Mouse (Mus musculus) liver, embryonic 16.5 days (tissue): Measurements from ENCODE around the gene Prrxl1. TPM values are rescaled to one million over a fixed set of nuclear protein-coding genes. Genes with fewer than 3 reads are reported as not detected.

Source experiments
- ATAC-seq: fragments of 200-750 bp; cut with Nextera tagmentation; 2 replicates; pipeline ENCODE4 v1.8.0; 2017; ENCODE audit warnings: low read depth, mild to moderate bottlenecking, moderate number of reproducible peaks, moderate library complexity
- H3K27ac ChIP-seq: fragments of 300-500 bp; sonication (generic); 2 replicates; pipeline ENCODE4 v1.5.1; 2014; ENCODE audit warnings: mild to moderate bottlenecking, low read length
- H3K27me3 ChIP-seq: fragments of 300-500 bp; sonication (generic); 2 replicates; pipeline ENCODE4 v1.6.1; 2014; ENCODE audit warnings: low read depth, low read length, mixed read lengths; ENCODE audit not compliant: control insufficient read depth, insufficient read depth
- H3K36me3 ChIP-seq: fragments of 300-500 bp; sonication (generic); 2 replicates; pipeline ENCODE4 v1.6.1; 2014; ENCODE audit warnings: mild to moderate bottlenecking; ENCODE audit not compliant: control insufficient read depth, insufficient read depth
- H3K4me1 ChIP-seq: fragments of 300-500 bp; sonication (generic); 2 replicates; pipeline ENCODE4 v1.6.1; 2014; ENCODE audit warnings: low read depth, low read length, mixed read lengths; ENCODE audit not compliant: control insufficient read depth
- H3K4me2 ChIP-seq: fragments of 300-500 bp; sonication (generic); 2 replicates; pipeline ENCODE4 v1.6.1; 2014; ENCODE audit warnings: low read depth, low read length, mixed read lengths
- H3K4me3 ChIP-seq: fragments of 300-500 bp; sonication (generic); 2 replicates; pipeline ENCODE4 v1.5.1; 2014; ENCODE audit warnings: low read depth, mild to moderate bottlenecking, low read length
- H3K9ac ChIP-seq: fragments of 300-500 bp; sonication (generic); 2 replicates; pipeline ENCODE4 v1.6.1; 2014; ENCODE audit warnings: low read depth, low read length
- H3K9me3 ChIP-seq: fragments of 300-500 bp; sonication (generic); replicated peaks from 2 replicates; pipeline ENCODE4 v1.6.1; 2016; ENCODE audit warnings: low read length; ENCODE audit not compliant: control insufficient read depth
- WGBS: fragments of 180-500 bp; shearing (Covaris S2); extraction: QIAGEN DNeasy Blood & Tissue Kit; methylation state at CpG from one replicate; pipeline ENCODE4 v1.1.7; 2014; ENCODE audit not compliant: insufficient replicate concordance; 5-methylcytosine and 5-hydroxymethylcytosine counted together
- polyA plus RNA-seq: library from polyadenylated mRNA; unstranded; fragments of >200 nt; fragmentation: Nextera tagmentation; extraction: Ambion mirVana; gene quantifications from 2 replicates; pipeline ENCODE4 v1.2.1, GENCODE M21; 2015

Gene Prrxl1
- polyA plus RNA-seq = not detected in 2 replicates

DNA sequence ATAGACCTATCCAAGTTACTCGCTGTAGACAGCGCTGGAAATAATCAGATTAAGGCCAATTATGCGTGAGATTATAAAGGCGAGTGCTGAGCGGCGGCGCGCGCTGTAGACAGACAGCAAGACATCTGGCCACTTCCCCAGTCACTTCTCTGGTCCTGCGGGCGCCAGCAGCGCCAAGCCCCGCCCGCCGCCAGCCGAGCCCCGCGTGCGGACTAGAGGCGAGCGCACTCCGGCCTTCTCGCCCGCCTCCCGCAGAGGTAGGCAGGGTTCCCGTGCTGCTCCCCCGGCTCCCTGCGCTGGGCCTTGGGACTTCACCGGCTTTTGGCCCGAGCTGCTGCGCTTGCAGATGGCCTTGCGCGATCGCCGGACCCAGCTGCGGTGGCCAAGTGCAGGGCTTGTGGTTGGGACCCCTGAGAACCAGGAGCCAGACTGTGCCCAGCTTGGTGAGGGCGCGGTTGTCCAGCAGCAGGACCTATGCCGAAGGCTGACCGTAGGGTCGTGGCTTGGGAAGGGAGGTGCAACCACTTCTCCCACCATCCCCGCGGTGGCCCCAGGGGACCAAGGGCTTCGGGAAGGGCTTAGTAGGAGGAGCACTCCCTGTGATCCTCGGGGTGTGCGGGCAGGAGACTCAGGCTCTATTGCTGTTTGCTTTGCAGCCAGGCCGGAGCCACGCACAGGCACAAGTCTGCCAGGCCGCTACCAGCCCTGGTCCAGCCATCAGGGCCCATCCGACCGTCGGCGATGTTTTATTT, at the start of gene Prrxl1:
TSS of gene Prrxl1 (plus strand) at position 118 of the 752 bp plus-strand sequence.
- WGBS = 3% methylated on average over 53 of the region's 53 CpGs
- no peak within 1 kb of the TSS for H3K9ac ChIP-seq
- no peak within 1 kb of the TSS for H3K4me3 ChIP-seq
- no peak for ATAC-seq
- no peak within 1 kb of the TSS for H3K4me2 ChIP-seq
- no peaks in the 10 kb centered on the region for H3K9me3 ChIP-seq
- H3K4me1 ChIP-seq = no peaks in the 10 kb centered on the region
- H3K27me3 ChIP-seq = peaks cover 69% of the 10 kb centered on the region
- H3K36me3 ChIP-seq = no peaks in the 10 kb centered on the region
- no peak within 1 kb of the TSS for H3K27ac ChIP-seq

DNA sequence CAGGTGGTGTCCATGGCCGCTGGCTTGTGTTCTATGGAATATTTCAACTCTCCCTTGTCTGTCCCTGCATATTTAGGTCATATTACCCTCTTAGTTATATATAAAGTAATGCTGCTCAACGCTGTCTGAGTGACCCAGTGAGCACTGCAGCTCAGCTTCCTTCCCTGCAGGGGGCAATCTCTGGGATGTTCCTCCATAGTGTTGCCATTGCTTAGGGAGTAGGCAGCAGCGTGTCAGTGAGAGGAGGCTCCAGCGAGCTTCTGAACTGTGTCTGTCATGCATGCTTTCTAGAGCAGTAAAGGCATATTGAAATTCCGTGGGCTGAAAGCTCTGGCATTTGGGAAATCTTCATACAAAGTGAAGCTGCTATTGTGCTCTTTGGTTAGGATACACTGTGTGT, 47.4 kb upstream of the Prrxl1 start:
- no peak overlapping the region for H3K4me3 ChIP-seq
- H3K4me1 ChIP-seq = peaks cover 12% of the 10 kb centered on the region
- H3K27me3 ChIP-seq = no peaks in the 10 kb centered on the region
- H3K9me3 ChIP-seq = no peaks in the 10 kb centered on the region
- no peak overlapping the region for H3K9ac ChIP-seq
- WGBS = 82% methylated on average over 5 of the region's 5 CpGs
- H3K27ac ChIP-seq = no peak overlapping the region
- H3K4me2 ChIP-seq = no peak overlapping the region
- ATAC-seq = no peak
- H3K36me3 ChIP-seq = no peaks in the 10 kb centered on the region

DNA sequence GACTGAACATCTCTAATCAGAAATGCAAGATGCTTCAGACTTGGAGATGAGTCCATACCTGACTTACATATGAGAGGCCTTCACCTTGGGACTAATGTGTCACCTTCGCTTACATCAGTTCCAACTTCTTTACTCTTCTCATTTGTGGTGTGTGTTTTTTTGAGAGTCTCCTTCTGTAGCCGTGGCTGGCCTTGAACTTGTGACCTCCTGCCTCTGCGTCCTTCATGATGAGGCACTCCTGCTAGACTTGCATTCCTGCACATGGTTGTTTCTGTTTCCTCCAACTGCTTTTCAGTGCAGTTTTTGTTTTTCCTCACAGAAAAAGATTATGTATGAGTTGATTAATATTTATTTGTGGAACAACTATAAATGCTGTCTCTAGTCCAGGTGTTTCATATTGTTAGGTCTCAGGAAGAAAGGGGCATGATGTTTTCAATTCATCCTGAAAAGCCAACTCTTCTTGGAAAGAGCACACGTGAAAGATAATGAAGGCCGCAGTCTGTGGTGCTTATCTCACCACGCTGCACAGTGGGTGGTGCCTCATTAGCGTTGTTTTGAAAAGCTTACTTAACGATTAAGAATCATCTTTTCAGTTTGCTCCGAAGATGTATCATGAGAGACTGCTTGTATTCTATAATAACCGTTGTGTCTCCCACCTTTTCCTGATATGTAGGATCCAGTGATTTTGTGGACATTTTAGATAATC, 45.9 kb upstream of the Prrxl1 start:
- 35% methylated on average over 10 of the region's 10 CpGs for WGBS
- no peak overlapping the region for H3K4me3 ChIP-seq
- H3K9me3 ChIP-seq = no peaks in the 10 kb centered on the region
- H3K4me1 ChIP-seq = peaks cover 12% of the 10 kb centered on the region
- H3K27ac ChIP-seq = no peak overlapping the region
- no peaks in the 10 kb centered on the region for H3K27me3 ChIP-seq
- no peaks in the 10 kb centered on the region for H3K36me3 ChIP-seq
- no peak overlapping the region for H3K4me2 ChIP-seq
- ATAC-seq = peak; percentile 65
- no peak overlapping the region for H3K9ac ChIP-seq

DNA sequence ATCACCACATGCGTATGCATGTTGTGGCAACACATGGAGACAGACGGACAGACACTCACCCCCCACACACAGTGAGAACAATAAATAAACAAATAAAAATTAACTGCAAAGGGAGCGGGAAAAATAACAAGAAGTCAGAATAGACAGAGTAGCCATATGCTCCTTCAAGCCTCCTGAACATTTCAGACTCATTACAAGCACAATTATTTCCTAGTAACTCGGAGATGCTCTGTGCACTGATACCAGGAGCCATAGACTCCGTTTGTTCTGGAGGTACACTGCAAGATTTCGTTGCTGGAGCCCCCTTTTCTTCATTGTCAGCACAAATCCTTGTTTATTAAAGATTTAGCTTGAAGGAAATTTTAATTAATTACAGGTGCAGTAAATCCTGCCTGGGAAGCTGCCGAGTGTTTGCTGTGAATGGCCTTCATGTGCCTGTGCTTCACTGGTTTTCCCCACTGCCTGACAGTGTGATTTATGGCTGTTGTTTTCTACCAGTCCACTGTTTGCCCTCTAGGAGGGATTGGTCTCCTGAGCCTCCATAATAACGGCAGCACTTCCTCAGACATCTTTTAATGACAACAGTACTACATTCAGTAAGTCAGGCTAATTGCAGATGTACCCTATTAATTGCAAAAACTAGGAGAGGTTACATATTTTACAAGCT, 44.2 kb upstream of the Prrxl1 start:
- H3K4me1 ChIP-seq = peaks cover 12% of the 10 kb centered on the region
- 74% methylated on average over 8 of the region's 8 CpGs for WGBS
- no peaks in the 10 kb centered on the region for H3K27me3 ChIP-seq
- H3K9ac ChIP-seq = no peak overlapping the region
- H3K4me2 ChIP-seq = no peak overlapping the region
- H3K4me3 ChIP-seq = no peak overlapping the region
- ATAC-seq = no peak
- H3K27ac ChIP-seq = no peak overlapping the region
- H3K9me3 ChIP-seq = no peaks in the 10 kb centered on the region
- no peaks in the 10 kb centered on the region for H3K36me3 ChIP-seq

DNA sequence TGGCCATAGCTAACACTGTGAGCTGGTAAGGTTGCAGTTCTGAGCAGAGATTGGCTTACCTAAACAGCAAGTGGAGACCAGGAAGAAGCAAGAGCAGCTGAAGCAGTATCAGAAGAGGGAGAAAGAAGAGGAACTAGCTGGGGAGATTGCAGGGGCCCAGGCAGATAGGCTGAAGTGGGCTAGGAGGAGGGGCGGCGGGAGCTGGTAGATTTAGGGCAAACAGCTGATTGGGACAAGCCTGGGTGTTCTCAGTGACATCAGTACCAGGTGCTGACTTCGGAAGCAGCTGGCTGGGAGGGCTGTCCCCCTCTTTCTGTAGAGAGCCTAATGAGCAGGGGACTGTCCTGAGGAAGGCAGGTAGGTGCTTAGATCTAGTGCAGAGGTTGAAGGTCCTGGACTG, 37.8 kb upstream of the Prrxl1 start:
- Histone ChIP-seq H3K36me3 (no peaks in the 10 kb centered on the region; the same call in 1 of the 2 replicates), H3K4me1 (no peaks in the 10 kb centered on the region), H3K27ac (no peak overlapping the region), H3K9me3 (no peaks in the 10 kb centered on the region), H3K9ac (no peak overlapping the region), H3K4me3 (no peak overlapping the region), H3K27me3 (no peaks in the 10 kb centered on the region), H3K4me2 (no peak overlapping the region)
- no peak for ATAC-seq
- WGBS = 71% methylated on average over 3 of the region's 3 CpGs

DNA sequence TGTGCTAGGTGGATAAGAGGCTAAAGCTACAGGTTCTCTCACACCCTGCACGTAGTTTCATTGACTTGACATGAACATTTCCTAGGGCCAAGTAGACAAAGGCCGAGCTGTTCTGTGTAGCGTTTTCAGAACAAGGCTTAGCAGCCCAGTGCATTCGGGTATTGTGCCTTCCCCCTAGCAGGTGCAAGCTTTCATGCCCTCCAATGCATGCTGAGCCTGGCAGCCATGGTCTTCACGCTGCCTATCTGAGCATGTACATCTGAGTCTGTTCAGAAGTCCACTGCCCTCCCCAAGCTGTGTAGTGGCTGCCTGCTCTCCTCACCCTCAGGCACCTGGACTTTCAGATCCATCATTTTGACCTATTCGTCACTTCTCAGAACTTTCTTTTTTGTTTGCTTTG, 35.5 kb upstream of the Prrxl1 start:
- Histone ChIP-seq H3K36me3 (peaks cover 4% of the 10 kb centered on the region; the same call in 1 of the 2 replicates), H3K4me3 (no peak overlapping the region), H3K4me2 (no peak overlapping the region), H3K9me3 (no peaks in the 10 kb centered on the region), H3K27me3 (no peaks in the 10 kb centered on the region), H3K4me1 (no peaks in the 10 kb centered on the region), H3K27ac (no peak overlapping the region), H3K9ac (no peak overlapping the region)
- no peak for ATAC-seq
- WGBS = 79% methylated on average over 6 of the region's 6 CpGs

DNA sequence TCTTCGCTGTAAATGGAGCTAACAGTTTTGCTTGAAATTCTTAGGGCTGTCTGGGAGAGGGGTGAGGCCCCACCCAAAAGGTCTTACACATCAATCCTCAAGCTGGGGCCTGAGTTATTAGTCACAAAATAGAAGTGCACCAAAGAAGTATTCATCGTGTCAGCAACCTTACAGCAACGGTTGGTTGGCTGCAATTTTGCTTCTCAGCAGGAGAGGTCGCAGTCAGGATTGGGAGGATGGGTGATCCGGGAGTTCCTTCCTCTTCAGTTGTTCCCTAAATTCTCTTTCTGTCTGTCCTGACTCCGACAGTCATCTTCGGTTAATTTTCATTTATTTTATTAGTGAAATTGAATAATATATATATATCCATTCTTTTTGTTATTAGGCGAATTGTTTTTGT, 26.7 kb upstream of the Prrxl1 start:
- H3K27ac ChIP-seq = no peak overlapping the region

DNA sequence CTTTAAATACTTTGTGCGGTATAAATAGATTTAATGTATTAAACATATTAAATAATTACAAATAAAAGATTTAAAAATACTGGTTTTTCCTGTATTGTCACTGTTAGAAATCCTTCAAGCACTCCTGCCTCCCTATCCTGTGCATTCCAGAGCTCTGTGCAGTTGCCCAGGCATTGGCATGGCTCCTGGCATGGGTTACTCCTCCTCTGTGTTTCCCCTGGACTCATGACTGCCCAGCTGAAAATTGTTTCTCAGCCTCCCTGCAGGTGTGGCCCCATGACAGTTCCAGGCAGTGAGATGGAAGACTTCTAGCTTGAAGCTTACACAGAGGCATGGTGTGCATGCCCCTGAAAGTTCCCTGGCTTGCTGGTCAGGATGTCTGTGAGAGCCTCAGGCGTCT, 20.8 kb upstream of the Prrxl1 start:
- H3K4me1 ChIP-seq = no peaks in the 10 kb centered on the region; the same call in 1 of the 2 replicates
- H3K4me2 ChIP-seq = no peak overlapping the region
- H3K27ac ChIP-seq = no peak overlapping the region
- ATAC-seq = no peak
- H3K27me3 ChIP-seq = no peaks in the 10 kb centered on the region
- no peak overlapping the region for H3K9ac ChIP-seq
- 79% methylated on average over 2 of the region's 2 CpGs for WGBS
- no peaks in the 10 kb centered on the region for H3K9me3 ChIP-seq
- H3K36me3 ChIP-seq = peaks cover 5% of the 10 kb centered on the region; the same call in 1 of the 2 replicates
- H3K4me3 ChIP-seq = no peak overlapping the region

More for the DNA sequence above, 26.7 kb upstream of the Prrxl1 start:
- no peaks in the 10 kb centered on the region for H3K27me3 ChIP-seq
- H3K4me3 ChIP-seq = no peak overlapping the region
- H3K36me3 ChIP-seq = peaks cover 22% of the 10 kb centered on the region; the same call in 1 of the 2 replicates
- H3K9ac ChIP-seq = no peak overlapping the region
- no peak overlapping the region for H3K4me2 ChIP-seq
- WGBS = 65% methylated on average over 8 of the region's 8 CpGs
- no peaks in the 10 kb centered on the region for H3K9me3 ChIP-seq
- no peak for ATAC-seq
- no peaks in the 10 kb centered on the region for H3K4me1 ChIP-seq
